Mouse (Mus musculus): ENCODE measurements around the gene Fam122a.

The Fam122a gene

DNA sequence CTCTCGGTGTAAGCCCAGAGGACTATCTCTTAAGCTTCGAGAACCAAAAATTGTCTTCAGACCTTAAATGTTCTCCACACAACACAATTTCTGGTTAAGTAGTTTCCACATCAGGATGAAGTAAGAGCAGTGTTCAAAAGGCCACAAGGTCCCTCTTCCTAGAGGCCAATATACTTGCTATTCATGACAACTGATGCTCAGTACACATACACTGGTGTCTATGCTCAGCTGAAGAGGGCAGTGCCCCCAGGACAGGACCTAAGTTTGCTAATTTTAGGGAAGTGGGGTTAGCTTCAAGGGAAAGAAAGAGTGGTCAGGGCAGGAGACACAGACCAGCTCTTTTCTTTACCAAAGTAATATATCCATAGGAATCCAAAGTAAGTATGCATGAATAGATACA lies 45.8 kb downstream of the Fam122a start:
- ATAC-seq (ENCODE audit: low TSS enrichment): no peak

DNA sequence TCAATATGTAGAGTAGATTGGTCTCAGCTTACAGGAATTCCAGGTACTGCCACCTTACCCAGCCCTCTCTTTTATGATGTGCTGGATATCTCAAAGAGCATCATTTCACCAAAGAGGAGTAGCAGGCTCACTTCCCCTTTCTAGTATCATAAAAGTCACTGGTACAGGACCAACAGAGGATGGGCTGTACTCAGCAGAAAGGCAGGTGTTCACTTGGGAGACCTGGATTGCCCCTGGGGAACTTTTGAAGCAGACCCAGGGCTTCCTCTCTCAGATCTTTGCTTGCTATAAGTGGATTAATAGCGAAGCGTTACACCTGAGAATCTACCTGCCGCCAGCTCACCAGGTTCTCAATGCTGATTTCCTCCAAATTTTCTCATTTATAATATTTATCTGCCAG lies 49.1 kb downstream of the Fam122a start:
- ATAC-seq (ENCODE audit: low TSS enrichment): no peak

DNA sequence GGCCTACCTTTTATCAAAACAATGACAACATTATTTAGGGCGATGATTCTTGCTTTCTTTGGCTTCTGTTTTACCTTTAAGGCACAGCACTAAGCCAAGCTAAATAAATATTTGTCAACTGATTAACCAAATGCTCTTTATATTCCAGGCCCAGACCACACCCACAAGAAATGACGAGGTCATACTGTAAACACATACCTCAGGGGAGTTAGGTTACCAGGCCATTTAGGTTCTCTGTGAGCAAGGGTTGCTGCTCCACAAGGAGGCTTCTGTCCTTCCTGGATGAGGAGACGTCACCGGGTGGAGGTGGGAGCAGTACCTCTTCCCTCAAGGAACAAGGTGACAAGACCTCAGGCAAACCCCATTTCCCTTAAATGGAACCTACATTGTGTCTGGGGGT lies 49.9 kb downstream of the Fam122a start:
- ATAC-seq (ENCODE audit: low TSS enrichment): no peak

DNA sequence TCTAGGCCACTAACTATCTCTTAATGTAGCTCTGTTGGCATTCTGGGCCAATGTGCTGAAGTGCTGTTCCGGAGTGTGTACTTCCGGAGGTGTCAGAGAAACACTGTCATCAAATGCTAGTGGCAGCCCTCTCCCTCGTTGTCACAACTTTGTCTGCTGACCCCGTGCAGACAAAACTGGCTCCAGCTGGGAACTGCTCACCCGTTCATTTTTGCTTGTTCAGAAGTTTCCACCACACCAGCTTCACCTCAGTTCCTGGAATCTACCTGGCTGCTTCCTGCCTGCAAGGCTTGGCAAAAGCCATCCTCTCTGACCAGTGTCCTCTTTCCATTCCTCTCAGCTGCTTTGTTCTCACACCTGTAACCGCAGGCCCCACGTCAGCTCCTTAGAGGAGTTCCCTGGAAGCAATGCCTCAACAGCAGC lies 50.4 kb downstream of the Fam122a start:
- ATAC-seq (ENCODE audit: low TSS enrichment): no peak
